In genomic region chr11:106381883-106382282, GRCm38 (mm10) we compare ENCODE assay signal across 8 mouse cellular contexts. TPM values are rescaled to one million over a fixed set of nuclear protein-coding genes. Genes with fewer than 3 reads are reported as not detected.
DNase-seq lines count a peak whose midpoint lies in the region; ATAC-seq lines count a peak whose summit lies in the region.

No protein-coding gene starts in this region.

- peak overlapping the region; percentile 46 for H3K4me3 ChIP-seq in heart, embryonic 15.5 days
- peak overlapping the region; percentile 34 for H3K4me3 ChIP-seq in liver, embryonic 11.5 days (ENCODE audit: low read depth, low read length)
- no peak overlapping the region for H3K4me3 ChIP-seq in hindbrain, embryonic 14.5 days (replicated peaks; ENCODE audit: low read length)

- no peaks in the 10 kb centered on the region for H3K36me3 ChIP-seq in heart, embryonic 15.5 days
- H3K36me3 ChIP-seq in liver, embryonic 11.5 days (ENCODE audit: control insufficient read depth, insufficient read depth, low read length), result no peaks in the 10 kb centered on the region
- no peaks in the 10 kb centered on the region for H3K36me3 ChIP-seq in hindbrain, embryonic 14.5 days (replicated peaks; ENCODE audit: control insufficient read depth, insufficient read depth)

- peak overlapping the region; percentile 43 for H3K9ac ChIP-seq in heart, embryonic 15.5 days
- H3K9ac ChIP-seq in liver, embryonic 11.5 days (ENCODE audit: low read depth, low read length), result peak overlapping the region; percentile 17
- no peak overlapping the region for H3K9ac ChIP-seq in hindbrain, embryonic 14.5 days

- H3K27me3 ChIP-seq in heart, embryonic 15.5 days, result no peaks in the 10 kb centered on the region
- H3K27me3 ChIP-seq in liver, embryonic 11.5 days (replicated peaks; ENCODE audit: control insufficient read depth, insufficient read depth, low read length), result no peaks in the 10 kb centered on the region
- H3K27me3 ChIP-seq in hindbrain, embryonic 14.5 days (ENCODE audit: control insufficient read depth, insufficient read depth, low read length), result no peaks in the 10 kb centered on the region

- peak; percentile 53 for DNase-seq in testis, postnatal 10 days (ENCODE audit: low spot score)
- DNase-seq in testis, postnatal 14 days (ENCODE audit: low spot score), result no peak
- no peak for DNase-seq in liver, embryonic 11.5 days (ENCODE audit: low spot score)
- DNase-seq in c-Kit-positive CD71-positive TER-119-positive erythroid progenitor cells, embryonic 14.5 days (ENCODE audit: low spot score), result no peak
- no peak for DNase-seq in spleen, postnatal 4 days (ENCODE audit: low spot score in 2 of 2)
- DNase-seq in retina, embryonic 14.5 days (ENCODE audit: low spot score), result no peak
- DNase-seq in hindbrain, embryonic 14.5 days (ENCODE audit: low spot score), result no peak

- no peaks in the 10 kb centered on the region for H3K9me3 ChIP-seq in heart, embryonic 15.5 days (replicated peaks)
- no peaks in the 10 kb centered on the region for H3K9me3 ChIP-seq in liver, embryonic 11.5 days (ENCODE audit: control insufficient read depth, low read length)
- no peaks in the 10 kb centered on the region for H3K9me3 ChIP-seq in hindbrain, embryonic 14.5 days (ENCODE audit: control insufficient read depth, low read length)

- peak overlapping the region; percentile 88 for H3K27ac ChIP-seq in heart, embryonic 15.5 days
- H3K27ac ChIP-seq in liver, embryonic 11.5 days (ENCODE audit: low read depth, low read length), result peak overlapping the region; percentile 77
- H3K27ac ChIP-seq in hindbrain, embryonic 14.5 days, result no peak overlapping the region

- peak overlapping the region; percentile 52 for H3K4me2 ChIP-seq in heart, embryonic 15.5 days
- peak overlapping the region; percentile 54 for H3K4me2 ChIP-seq in liver, embryonic 11.5 days
- H3K4me2 ChIP-seq in hindbrain, embryonic 14.5 days (replicated peaks), result no peak overlapping the region

- 0 out of 2 replicates have a peak, but pooled peaks have one; percentile 30 for ATAC-seq in heart, embryonic 15.5 days (replicated peaks; ENCODE audit: insufficient number of reproducible peaks, insufficient read depth, low FRiP score, low read depth)
- no peak for ATAC-seq in liver, embryonic 11.5 days (replicated peaks; ENCODE audit: low FRiP score)
- ATAC-seq in hindbrain, embryonic 14.5 days (ENCODE audit: low FRiP score), result no peak

- 58% methylated on average over 7 of the region's 7 CpGs for WGBS in heart, embryonic 15.5 days
- WGBS in liver, embryonic 11.5 days, result 70% methylated on average over 7 of the region's 7 CpGs
- WGBS in hindbrain, embryonic 14.5 days, result 87% methylated on average over 7 of the region's 7 CpGs

- 0 out of 2 replicates have a peak, but pooled peaks cover 13% of the 10 kb centered on the region for H3K4me1 ChIP-seq in heart, embryonic 15.5 days (replicated peaks)
- H3K4me1 ChIP-seq in liver, embryonic 11.5 days (replicated peaks; ENCODE audit: control insufficient read depth, insufficient read depth, low read length), result peaks cover 36% of the 10 kb centered on the region
- no peaks in the 10 kb centered on the region for H3K4me1 ChIP-seq in hindbrain, embryonic 14.5 days (replicated peaks; ENCODE audit: control insufficient read depth, insufficient read depth, low read length)

RNA-seq across cellular contexts. Expression of gene Icam2, which starts 6.0 kb away (rescaled TPM):
- 79.4 and 87.1 TPM in 2 replicates for polyA plus RNA-seq in heart, embryonic 15.5 days (2015; fragmentation: Nextera tagmentation; extraction: Ambion mirVana)
- polyA plus RNA-seq in liver, embryonic 11.5 days (2014; fragmentation: Nextera tagmentation; extraction: Ambion mirVana), result 36.2 and 41.6 TPM in 2 replicates
- polyA plus RNA-seq in hindbrain, embryonic 14.5 days (2014; fragmentation: Nextera tagmentation; extraction: Ambion mirVana), result 13.6 and 18.6 TPM in 2 replicates

RNA-seq across cellular contexts. Expression of gene Prr29, which starts 16.6 kb away (rescaled TPM):
- polyA plus RNA-seq in heart, embryonic 15.5 days (2015; fragmentation: Nextera tagmentation; extraction: Ambion mirVana), result 0.44 and 0.62 TPM in 2 replicates
- polyA plus RNA-seq in liver, embryonic 11.5 days (2014; fragmentation: Nextera tagmentation; extraction: Ambion mirVana), result not detected in 2 replicates
- polyA plus RNA-seq in hindbrain, embryonic 14.5 days (2014; fragmentation: Nextera tagmentation; extraction: Ambion mirVana), result not detected in 2 replicates

RNA-seq across cellular contexts. Expression of gene Scn4a, which starts 28.8 kb away (rescaled TPM):
- 0.06 and 0.24 TPM in 2 replicates for polyA plus RNA-seq in heart, embryonic 15.5 days (2015; fragmentation: Nextera tagmentation; extraction: Ambion mirVana)
- polyA plus RNA-seq in liver, embryonic 11.5 days (2014; fragmentation: Nextera tagmentation; extraction: Ambion mirVana), result not detected in 2 replicates
- not detected in 2 replicates for polyA plus RNA-seq in hindbrain, embryonic 14.5 days (2014; fragmentation: Nextera tagmentation; extraction: Ambion mirVana)
